Mouse (Mus musculus) heart, embryonic 14.5 days (tissue): ENCODE measurements around the gene Irf2bp2. TPM values are rescaled to one million over a fixed set of nuclear protein-coding genes. Genes with fewer than 3 reads are reported as not detected.

Source experiments
- ATAC-seq: fragments of 200-750 bp; cut with Nextera tagmentation; 2 replicates; pipeline ENCODE4 v1.8.0; 2017; ENCODE audit warnings: low read depth, moderate TSS enrichment; ENCODE audit not compliant: insufficient number of reproducible peaks, insufficient read depth, low FRiP score
- H3K27ac ChIP-seq, 2 experiments: fragments of 200-500 bp in 1 of 2; fragments of 300-500 bp in 1 of 2; sonication (generic) in 1 of 2; replicated peaks in 1 of 2; 2 replicates each; pipeline ENCODE4 v1.5.1; 2012 to 2014; ENCODE audit warnings: low read depth in 2 of 2, low read length in 2 of 2, control low read depth in 1 of 2, mild to moderate bottlenecking in 1 of 2, mixed read lengths in 1 of 2; ENCODE audit not compliant: control insufficient read depth in 1 of 2, insufficient read depth in 1 of 2
- H3K27me3 ChIP-seq: fragments of 300-500 bp; sonication (generic); 2 replicates; pipeline ENCODE4 v1.6.1; 2014; ENCODE audit warnings: mild to moderate bottlenecking, low read length, control low read depth; ENCODE audit not compliant: control insufficient read depth, insufficient read depth
- H3K36me3 ChIP-seq: fragments of 300-500 bp; sonication (generic); 2 replicates; pipeline ENCODE4 v1.6.1; 2014; ENCODE audit warnings: mild to moderate bottlenecking, control low read depth, low read length, mixed read lengths; ENCODE audit not compliant: control insufficient read depth, insufficient read depth
- H3K4me1 ChIP-seq, 2 experiments: fragments of 200-500 bp in 1 of 2; fragments of 300-500 bp in 1 of 2; sonication (generic) in 1 of 2; 2 replicates each; pipeline ENCODE4 v1.6.1; 2012 to 2014; ENCODE audit warnings: low read length in 2 of 2, control low read depth in 1 of 2, mixed read lengths in 1 of 2; ENCODE audit not compliant: control insufficient read depth in 2 of 2, insufficient read depth in 2 of 2
- H3K4me2 ChIP-seq: fragments of 300-500 bp; sonication (generic); 2 replicates; pipeline ENCODE4 v1.6.1; 2014; ENCODE audit warnings: mild to moderate bottlenecking, low read length
- H3K4me3 ChIP-seq, 2 experiments: fragments of 200-500 bp in 1 of 2; fragments of 300-500 bp in 1 of 2; sonication (generic) in 1 of 2; 2 replicates each; pipeline ENCODE4 v1.5.1; 2012 to 2014; ENCODE audit warnings: low read length in 2 of 2, mild to moderate bottlenecking in 2 of 2, control low read depth in 1 of 2, low read depth in 1 of 2, moderate library complexity in 1 of 2; ENCODE audit not compliant: control insufficient read depth in 1 of 2, insufficient read depth in 1 of 2
- H3K9ac ChIP-seq: fragments of 300-500 bp; sonication (generic); 2 replicates; pipeline ENCODE4 v1.6.1; 2014; ENCODE audit warnings: mild to moderate bottlenecking, low read length
- H3K9me3 ChIP-seq: fragments of 300-500 bp; sonication (generic); 2 replicates; pipeline ENCODE4 v1.6.1; 2016; ENCODE audit warnings: low read length, control low read depth; ENCODE audit not compliant: control insufficient read depth
- WGBS: fragments of 180-500 bp; shearing (Covaris S2); extraction: QIAGEN DNeasy Blood & Tissue Kit; methylation state at CpG from one replicate; pipeline ENCODE4 v1.1.7; 2014; 5-methylcytosine and 5-hydroxymethylcytosine counted together
- polyA plus RNA-seq: library from polyadenylated mRNA; unstranded; fragments of >200 nt; fragmentation: Nextera tagmentation; extraction: Ambion mirVana; gene quantifications from 2 replicates; pipeline ENCODE4 v1.2.1, GENCODE M21; 2014

Irf2bp2 gene
- polyA plus RNA-seq, 1 experiment from 2014 or later: 9.1 TPM

- Histone ChIP-seq H3K36me3 (no peaks in the 10 kb centered on the region), H3K27me3 (no peaks in the 10 kb centered on the region), H3K9me3 (no peaks in the 10 kb centered on the region), H3K9ac (no peak overlapping the region), H3K27ac (no peak overlapping the region), H3K4me1 (peaks cover 14 to 17% of the 10 kb centered on the region in 2 experiments), H3K4me3 (no peak overlapping the region), H3K4me2 (no peak overlapping the region)
- no peak for ATAC-seq
- WGBS: 84% methylated on average over 8 of the region's 8 CpGs
Observed at GRCm38 (mm10) chr8:126614062-126614739, 20.4 kb upstream of the Irf2bp2 start.

- H3K27ac ChIP-seq: no peak overlapping the region
- WGBS: 52% methylated on average over 5 of the region's 5 CpGs
- H3K9ac ChIP-seq: no peak overlapping the region
- peaks cover 14 to 17% of the 10 kb centered on the region in 2 experiments for H3K4me1 ChIP-seq
- H3K9me3 ChIP-seq: no peaks in the 10 kb centered on the region
- H3K36me3 ChIP-seq: no peaks in the 10 kb centered on the region
- ATAC-seq: no peak
- no peak overlapping the region for H3K4me3 ChIP-seq
- no peaks in the 10 kb centered on the region for H3K27me3 ChIP-seq
- H3K4me2 ChIP-seq: no peak overlapping the region
Observed at GRCm38 (mm10) chr8:126613143-126613542, 19.4 kb upstream of the Irf2bp2 start.

GRCm38 (mm10) chr8:126612739-126613138 is 19.0 kb upstream of the Irf2bp2 start:
- H3K9ac ChIP-seq: no peak overlapping the region
- H3K4me3 ChIP-seq: no peak overlapping the region
- ATAC-seq: no peak
- H3K36me3 ChIP-seq: no peaks in the 10 kb centered on the region
- H3K27me3 ChIP-seq: no peaks in the 10 kb centered on the region
- H3K4me2 ChIP-seq: no peak overlapping the region
- 82% methylated on average over 3 of the region's 3 CpGs for WGBS
- no peaks in the 10 kb centered on the region for H3K9me3 ChIP-seq
- H3K4me1 ChIP-seq: peaks cover 14 to 17% of the 10 kb centered on the region in 2 experiments
- no peak overlapping the region for H3K27ac ChIP-seq

GRCm38 (mm10) chr8:126610713-126611112 is 16.9 kb upstream of the Irf2bp2 start:
- WGBS: 12% methylated on average over 3 of the region's 3 CpGs
- H3K27ac ChIP-seq: no peak overlapping the region
- no peak overlapping the region for H3K4me2 ChIP-seq
- peaks cover 13 to 16% of the 10 kb centered on the region in 2 experiments for H3K4me1 ChIP-seq
- H3K4me3 ChIP-seq: no peak overlapping the region
- H3K27me3 ChIP-seq: no peaks in the 10 kb centered on the region
- no peak for ATAC-seq
- H3K36me3 ChIP-seq: no peaks in the 10 kb centered on the region
- H3K9me3 ChIP-seq: no peaks in the 10 kb centered on the region
- no peak overlapping the region for H3K9ac ChIP-seq

GRCm38 (mm10) chr8:126609556-126610263 is 15.9 kb upstream of the Irf2bp2 start:
- H3K27ac ChIP-seq: no peak overlapping the region
- WGBS: 83% methylated on average over 11 of the region's 11 CpGs
- H3K9ac ChIP-seq: no peak overlapping the region
- H3K36me3 ChIP-seq: no peaks in the 10 kb centered on the region
- no peaks in the 10 kb centered on the region for H3K27me3 ChIP-seq
- no peak for ATAC-seq
- no peak overlapping the region for H3K4me2 ChIP-seq
- H3K4me3 ChIP-seq: no peak overlapping the region
- H3K4me1 ChIP-seq: peaks cover 5 to 6% of the 10 kb centered on the region in 2 experiments
- H3K9me3 ChIP-seq: no peaks in the 10 kb centered on the region

GRCm38 (mm10) chr8:126603241-126603947 is 9.6 kb upstream of the Irf2bp2 start:
- Histone ChIP-seq H3K36me3 (no peaks in the 10 kb centered on the region), H3K4me1 (peaks cover 26 to 34% of the 10 kb centered on the region in 2 experiments), H3K4me3 (no peak overlapping the region), H3K9me3 (no peaks in the 10 kb centered on the region), H3K27ac (peak overlapping the region; percentile 82 to 86), H3K9ac (peak overlapping the region; percentile 13; the same call in 1 of the 2 replicates), H3K27me3 (no peaks in the 10 kb centered on the region), H3K4me2 (no peak overlapping the region)
- no peak for ATAC-seq
- 27% methylated on average over 8 of the region's 8 CpGs for WGBS

- ATAC-seq: no peak
- no peaks in the 10 kb centered on the region for H3K27me3 ChIP-seq
- WGBS: 75% methylated on average over 8 of the region's 8 CpGs
- H3K9me3 ChIP-seq: no peaks in the 10 kb centered on the region
- peaks cover 31 to 42% of the 10 kb centered on the region in 2 experiments for H3K4me1 ChIP-seq
- no peak overlapping the region for H3K4me2 ChIP-seq
- peak overlapping the region; percentile 82 to 86; a peak in 3 of 4 replicates for H3K27ac ChIP-seq
- H3K36me3 ChIP-seq: no peaks in the 10 kb centered on the region
- peak overlapping the region; percentile 13; the same call in 1 of the 2 replicates for H3K9ac ChIP-seq
- no peak overlapping the region for H3K4me3 ChIP-seq
Observed at GRCm38 (mm10) chr8:126602641-126603040, 8.9 kb upstream of the Irf2bp2 start.
